Mouse (Mus musculus) lung, postnatal 0 days (tissue): ENCODE measurements around the gene Zfp462.

Experiments
- CTCF ChIP-seq: IDR thresholded peaks from 2 replicates; pipeline ENCODE4 v1.5.1; 2016; ENCODE audit warnings: antibody characterized with exemption, mild to moderate bottlenecking
- EP300 ChIP-seq: IDR thresholded peaks from 2 replicates; pipeline ENCODE4 v1.6.1; 2016; ENCODE audit warnings: antibody characterized with exemption, mild to moderate bottlenecking, control low read depth

DNA sequence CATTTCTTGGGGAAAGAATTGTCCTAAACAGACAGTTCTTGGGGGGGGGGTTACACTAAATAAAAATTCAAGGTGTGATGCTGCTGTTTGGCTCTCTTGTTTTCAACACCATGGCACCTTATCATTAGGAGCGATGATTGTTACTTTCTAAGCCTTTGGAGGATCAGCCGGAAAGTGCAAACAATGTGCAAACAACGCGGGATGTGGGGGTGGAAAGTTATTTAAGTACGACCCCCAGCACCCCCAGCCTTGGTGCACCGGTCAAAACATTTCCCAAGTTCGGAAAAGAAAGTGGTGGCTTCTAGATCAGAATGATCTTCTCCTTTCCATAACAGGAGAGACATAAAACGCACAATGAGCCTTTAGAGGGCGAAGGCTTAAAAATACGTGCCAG lies 1.8 kb downstream of the Zfp462 start:
- TF ChIP-seq CTCF (no peak), EP300 (no peak)
